Mouse (Mus musculus): ENCODE data around the gene Olfr958.

The Olfr958 gene

GRCm38 (mm10) chr9:39553946-39554345, at the start of gene Olfr958:
Olfr958 (minus strand) TSS chr9:39554054.
- no peak for DNase-seq (ENCODE audit: inconsistent ontology term)

GRCm38 (mm10) chr9:39603333-39603845, 49.5 kb upstream of the Olfr958 start:
- DNase-seq (ENCODE audit: inconsistent ontology term), result peak; percentile 1

GRCm38 (mm10) chr9:39602536-39603332, 48.9 kb upstream of the Olfr958 start:
- DNase-seq (ENCODE audit: inconsistent ontology term), result peak; percentile 9

- DNase-seq (ENCODE audit: inconsistent ontology term), result no peak
Measured at GRCm38 (mm10) chr9:39577050-39577449, 23.2 kb upstream of the Olfr958 start.

- DNase-seq (ENCODE audit: inconsistent ontology term), result no peak
Measured at GRCm38 (mm10) chr9:39575469-39575868, 21.6 kb upstream of the Olfr958 start, which contains the start of gene Olfr959. Olfr959 (minus strand) TSS chr9:39575569.

- no peak for DNase-seq (ENCODE audit: inconsistent ontology term)
Measured at GRCm38 (mm10) chr9:39558349-39558647, 4.4 kb upstream of the Olfr958 start.

- DNase-seq (ENCODE audit: inconsistent ontology term), result peak; percentile 24
Measured at GRCm38 (mm10) chr9:39557529-39558348, 3.9 kb upstream of the Olfr958 start.

GRCm38 (mm10) chr9:39550806-39551205, 3.0 kb downstream of the Olfr958 start:
- DNase-seq (ENCODE audit: inconsistent ontology term), result peak; percentile 47

- DNase-seq (ENCODE audit: inconsistent ontology term), result no peak
Measured at GRCm38 (mm10) chr9:39523616-39524285, 30.1 kb downstream of the Olfr958 start.

GRCm38 (mm10) chr9:39518595-39518994, 35.3 kb downstream of the Olfr958 start:
- no peak for DNase-seq (ENCODE audit: inconsistent ontology term)

GRCm38 (mm10) chr9:39515531-39515930, 38.3 kb downstream of the Olfr958 start, which contains the start of gene Olfr957:
Olfr957 (minus strand) TSS chr9:39515809.
- no peak for DNase-seq (ENCODE audit: inconsistent ontology term)

- DNase-seq (ENCODE audit: inconsistent ontology term), result no peak
Measured at GRCm38 (mm10) chr9:39509412-39509811, 44.4 kb downstream of the Olfr958 start.

GRCm38 (mm10) chr9:39508998-39509397, 44.9 kb downstream of the Olfr958 start:
- DNase-seq (ENCODE audit: inconsistent ontology term), result peak; percentile 3

Measured in Muller cell, postnatal 12 days (primary cell).